Mouse (Mus musculus) right cerebral cortex, adult 2 months (tissue): ENCODE measurements around the gene Vmn1r11.

Experiments used
- DNase-seq, 2 experiments: peaks; one replicate each; pipeline ENCODE4 v3.0.0; 2021 to 2022; ENCODE audit warnings: low spot score in 2 of 2

Vmn1r11 gene

GRCm38 (mm10) chr6:57133155-57133554 is at the start of gene Vmn1r11:
Vmn1r11 (plus strand) TSS chr6:57133455.
- no peak for DNase-seq

- DNase-seq, result no peak
Measured at GRCm38 (mm10) chr6:57106358-57106757, 26.9 kb upstream of the Vmn1r11 start.

- no peak for DNase-seq
Measured at GRCm38 (mm10) chr6:57109154-57109553, 24.1 kb upstream of the Vmn1r11 start, which contains the start of gene Vmn1r10. Vmn1r10 (plus strand) TSS chr6:57109454.

GRCm38 (mm10) chr6:57156619-57157018 is 23.4 kb downstream of the Vmn1r11 start, which contains the start of gene Vmn1r12:
Vmn1r12 (plus strand) TSS chr6:57156919.
- DNase-seq, result no peak
